Mouse (Mus musculus) CD4-positive, CD25-positive, alpha-beta regulatory T cell, adult 4 months (primary cell): ENCODE data around the gene Gm17949. TPM values are rescaled to one million over a fixed set of nuclear protein-coding genes. Genes with fewer than 3 reads are reported as not detected.

Experiments
- ATAC-seq: one replicate; pipeline ENCODE4 v1.8.0; 2017
- polyA plus RNA-seq, 2 experiments: library from polyadenylated mRNA; unstranded; fragments of 100-300 nt; shearing (Covaris generic); gene quantifications; one replicate each; pipeline ENCODE4 v1.2.1; 2017

The Gm17949 gene
- polyA plus RNA-seq, 2 experiments from 2014 or later = 1.5 TPM; not detected in 1

DNA sequence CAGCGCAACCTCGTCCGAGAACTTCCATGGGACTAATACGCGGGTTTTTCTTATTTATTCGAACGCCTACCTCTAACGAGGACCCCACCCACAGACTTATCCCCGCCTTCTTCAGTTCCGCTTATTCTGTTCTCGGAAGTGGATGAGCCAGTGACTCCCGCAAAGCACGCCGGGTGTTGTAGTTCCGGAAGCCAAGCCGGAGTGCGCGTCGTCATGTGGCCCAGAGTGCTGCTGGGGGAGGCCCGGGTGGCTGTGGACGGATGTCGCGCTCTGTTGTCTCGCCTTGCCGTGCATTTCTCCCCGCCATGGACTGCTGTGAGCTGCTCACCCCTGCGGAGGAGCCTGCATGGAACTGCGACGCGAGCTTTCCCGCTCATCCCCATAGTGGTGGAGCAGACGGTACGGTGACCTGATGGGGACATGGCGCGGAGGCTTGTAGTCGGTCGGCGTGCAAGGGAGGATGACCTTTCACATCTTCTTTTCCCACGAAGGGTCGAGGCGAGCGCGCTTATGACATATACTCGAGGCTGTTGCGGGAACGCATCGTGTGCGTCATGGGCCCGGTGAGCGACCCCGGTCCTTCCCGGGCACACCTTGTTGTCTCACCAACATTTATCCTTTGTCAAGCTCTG is 21.0 kb upstream of the Gm17949 start, which contains the start of gene Clpp:
Gene Clpp, plus strand, starts transcription at position 191 of the 632 bp plus-strand sequence.
- ATAC-seq = peak; percentile 99

DNA sequence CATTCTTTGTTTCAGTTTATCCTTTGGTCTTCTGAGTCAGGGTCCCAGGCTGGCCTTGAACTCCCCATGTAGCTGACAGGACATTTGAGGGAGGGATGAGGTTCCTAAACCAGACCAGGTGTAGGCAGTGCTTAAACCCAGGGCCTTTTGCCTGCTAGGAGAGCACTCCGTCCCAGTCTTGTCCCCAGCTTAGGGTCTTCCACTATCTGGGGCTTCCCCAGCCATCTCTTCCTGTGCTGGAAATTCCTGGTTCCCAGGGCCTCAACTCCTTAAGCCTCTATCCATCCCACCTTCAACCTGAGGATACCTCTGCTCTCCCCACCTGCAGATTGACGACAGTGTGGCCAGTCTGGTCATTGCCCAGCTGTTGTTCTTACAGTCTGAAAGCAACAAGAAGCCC is 20.3 kb upstream of the Gm17949 start:
- ATAC-seq = no peak

DNA sequence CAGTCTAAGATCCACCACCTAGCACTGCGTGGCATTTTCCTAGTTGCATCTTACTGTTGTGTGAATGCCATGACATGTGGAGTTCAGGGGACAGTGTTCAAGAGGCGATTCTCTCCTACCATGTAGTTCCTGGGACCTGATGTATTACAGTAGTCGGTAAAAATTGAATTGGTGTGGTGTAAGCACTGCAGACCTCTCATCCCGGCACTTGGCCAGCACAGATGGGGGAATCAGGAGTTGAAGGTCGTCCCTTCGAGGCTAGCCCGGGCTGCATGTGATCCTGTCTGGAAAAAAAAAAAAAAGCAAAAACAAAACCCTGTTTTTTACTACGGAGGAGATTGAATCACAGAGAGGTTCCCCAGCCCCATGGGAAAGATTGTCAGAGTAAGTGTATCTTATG is 16.2 kb upstream of the Gm17949 start:
- no peak for ATAC-seq

DNA sequence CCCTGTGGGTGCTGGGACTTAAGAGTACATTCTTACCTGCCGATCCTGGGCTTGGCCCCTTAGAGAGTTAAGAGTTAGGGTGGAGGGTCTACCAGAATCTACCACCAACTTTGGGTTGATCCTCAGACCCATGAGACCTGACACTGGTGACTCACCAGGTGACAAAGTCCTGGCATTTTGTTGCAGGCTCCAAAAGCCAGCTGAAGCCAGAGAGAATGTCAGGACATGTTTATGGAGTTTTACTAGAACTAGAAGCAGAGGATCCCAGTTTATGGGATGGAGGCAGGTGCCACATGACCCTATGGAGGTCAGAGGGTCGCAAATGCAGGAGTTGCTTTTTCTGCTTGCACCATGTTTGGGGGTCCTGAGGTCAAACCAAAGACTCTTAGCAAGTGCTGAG is 14.8 kb upstream of the Gm17949 start:
- ATAC-seq = no peak

DNA sequence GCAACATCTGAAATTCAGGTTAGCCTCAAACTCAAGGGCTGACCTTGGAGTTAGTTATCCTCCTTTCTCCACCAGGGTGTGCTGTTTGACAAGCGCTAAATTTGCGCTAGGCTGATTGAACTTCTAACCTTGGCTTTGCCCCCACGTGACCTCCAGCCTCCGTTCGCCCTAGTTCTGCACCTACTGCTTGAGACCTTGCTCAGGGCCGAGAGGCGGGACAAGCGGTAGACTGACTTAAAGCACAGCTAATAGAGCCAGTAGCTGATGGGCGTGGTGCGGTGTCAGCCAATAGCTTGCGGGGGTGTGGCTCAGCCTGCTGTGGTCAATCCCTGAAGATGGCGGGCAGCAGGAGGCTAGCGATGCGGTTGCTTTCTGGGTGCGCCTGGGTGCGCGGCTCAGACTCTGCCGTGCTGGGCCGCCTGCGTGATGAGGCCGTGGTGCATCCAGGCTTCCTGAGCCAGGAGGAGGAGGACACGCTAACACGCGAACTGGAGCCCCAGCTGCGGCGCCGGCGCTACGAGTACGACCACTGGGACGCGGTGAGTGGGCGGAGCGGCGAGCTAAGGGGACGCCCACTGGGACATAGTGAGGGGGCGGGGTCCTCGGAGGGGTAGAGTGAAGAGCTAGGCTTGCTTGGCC is 14.1 kb upstream of the Gm17949 start, which contains the start of gene Alkbh7:
Gene Alkbh7, plus strand, starts transcription at position 311 of the 639 bp plus-strand sequence.
- peak; percentile 100 for ATAC-seq

DNA sequence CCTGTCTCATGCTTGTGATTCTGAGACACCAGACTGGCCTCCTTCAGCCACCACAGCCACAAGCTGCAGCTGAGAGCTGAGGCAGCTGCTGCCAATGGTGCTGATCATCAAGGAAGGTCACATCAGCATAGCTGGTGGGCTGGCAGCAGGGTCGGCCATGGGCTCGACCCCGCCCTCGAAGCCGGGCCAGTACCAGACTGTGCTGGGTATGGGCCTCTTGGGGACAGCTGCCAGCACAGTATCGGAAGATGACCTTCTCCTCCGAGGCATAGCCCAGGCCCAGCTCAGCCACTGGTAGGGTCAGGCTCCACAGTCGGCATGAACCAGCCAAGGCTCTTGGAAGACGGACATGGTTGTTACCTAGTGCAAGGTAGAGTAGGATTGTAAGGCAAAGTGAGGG is 11.9 kb upstream of the Gm17949 start:
- no peak for ATAC-seq

DNA sequence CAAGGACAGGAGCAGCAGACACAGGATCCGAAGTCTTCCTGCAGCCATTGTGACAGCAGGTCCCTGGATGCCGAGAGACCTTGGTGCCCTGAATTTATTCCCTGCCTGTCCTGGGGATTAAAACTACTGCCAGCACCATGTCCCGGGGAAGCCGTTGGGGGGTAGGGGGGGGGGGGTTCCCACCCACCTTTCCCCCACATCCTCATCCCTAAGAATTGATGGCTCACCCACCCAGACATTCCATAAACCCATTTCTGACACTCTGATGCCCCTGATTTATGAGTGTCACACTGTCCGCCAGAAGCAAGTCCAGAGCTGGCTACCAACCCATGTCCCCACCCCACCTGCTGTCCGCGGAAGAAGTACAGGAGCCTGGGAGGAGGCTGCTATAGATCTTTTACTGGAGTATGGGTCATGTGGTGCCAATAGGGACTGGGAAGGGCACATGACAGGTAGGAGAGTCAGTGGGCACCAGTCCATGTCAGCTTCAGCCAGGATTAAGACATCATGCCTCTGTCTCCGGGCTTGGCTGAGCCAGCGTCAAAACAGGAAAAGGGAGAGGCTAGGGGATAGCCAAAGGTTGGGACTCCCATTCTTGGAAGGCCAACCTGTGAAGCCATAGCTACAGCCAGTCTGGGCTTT is 11.2 kb upstream of the Gm17949 start, which contains the start of gene Pspn:
Gene Pspn, minus strand, starts transcription at position 51 of the 642 bp plus-strand sequence.
- ATAC-seq = no peak

DNA sequence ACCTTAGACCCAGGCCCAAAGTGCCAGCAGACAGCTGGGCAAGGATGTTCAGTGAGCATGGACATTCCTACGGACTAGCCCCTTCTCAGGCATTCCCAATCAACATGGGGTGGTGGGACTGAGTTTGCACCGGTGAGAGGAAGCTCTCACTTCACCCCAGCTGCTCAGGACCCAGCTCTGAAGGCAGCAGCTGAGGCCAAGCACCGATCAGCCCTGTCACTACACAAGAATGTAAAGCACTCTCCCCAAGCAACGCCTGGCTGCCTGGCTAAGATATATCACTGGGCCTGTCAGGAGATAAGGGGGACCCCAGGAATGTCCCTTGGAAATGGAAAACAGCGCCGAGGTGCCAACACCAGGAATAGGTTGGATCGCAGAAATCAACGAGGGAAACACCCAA is 10.0 kb upstream of the Gm17949 start:
- no peak for ATAC-seq

DNA sequence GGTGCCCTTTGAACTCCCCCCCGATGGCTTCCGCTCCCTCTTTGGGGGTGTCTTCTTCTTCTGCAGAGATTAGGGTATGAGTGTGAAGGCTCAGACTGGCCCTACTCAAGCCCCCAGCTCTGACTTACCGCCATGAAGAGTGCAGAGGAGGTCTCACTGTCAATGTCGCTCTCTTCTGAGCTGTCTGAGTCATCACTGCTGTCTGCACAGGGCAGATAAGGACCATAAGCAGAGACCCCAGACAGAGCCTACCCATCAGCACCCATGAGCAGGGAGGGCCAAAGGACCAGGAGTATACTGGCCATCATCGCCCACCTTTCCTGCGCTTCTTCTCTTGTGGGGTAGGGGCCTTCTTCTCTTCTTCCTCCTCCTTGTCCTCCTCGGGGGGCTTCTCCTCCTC is 7.3 kb upstream of the Gm17949 start:
- no peak for ATAC-seq

DNA sequence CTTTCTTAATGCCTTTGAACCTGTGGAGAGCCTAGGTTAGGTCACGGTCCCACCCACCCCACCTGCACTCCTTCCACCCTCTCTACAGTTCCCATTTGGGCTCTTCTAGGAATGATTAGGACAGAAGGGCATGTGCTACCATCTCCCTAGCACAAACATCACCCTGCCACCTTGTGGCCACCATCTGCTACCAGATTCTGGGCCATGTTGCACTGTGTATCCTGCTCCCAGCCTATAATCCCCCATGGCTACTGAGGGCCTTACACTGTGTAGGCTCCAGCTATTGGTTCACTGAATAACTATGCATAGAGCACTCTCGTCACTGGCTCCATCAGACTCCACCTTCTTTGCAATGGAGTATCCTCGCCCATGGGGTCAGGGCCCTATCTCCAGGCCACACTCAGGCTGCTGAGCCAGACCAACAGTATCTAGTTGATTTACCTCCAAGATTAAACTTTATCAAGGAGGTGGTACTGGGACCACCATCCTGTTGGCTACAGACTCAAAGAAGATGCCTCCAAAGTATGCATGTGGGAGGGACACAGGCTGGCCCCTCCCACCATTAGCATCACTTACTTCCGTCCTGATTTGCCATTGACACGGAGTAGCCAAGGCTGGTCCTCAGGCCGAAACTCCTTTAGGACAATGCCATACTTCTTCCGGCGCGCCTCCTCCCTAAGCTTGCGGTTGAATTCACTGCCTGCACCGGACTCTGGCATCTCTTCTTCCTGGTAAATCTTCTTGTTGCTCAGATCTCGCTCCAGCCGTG is 3.9 kb upstream of the Gm17949 start:
- no peak for ATAC-seq

DNA sequence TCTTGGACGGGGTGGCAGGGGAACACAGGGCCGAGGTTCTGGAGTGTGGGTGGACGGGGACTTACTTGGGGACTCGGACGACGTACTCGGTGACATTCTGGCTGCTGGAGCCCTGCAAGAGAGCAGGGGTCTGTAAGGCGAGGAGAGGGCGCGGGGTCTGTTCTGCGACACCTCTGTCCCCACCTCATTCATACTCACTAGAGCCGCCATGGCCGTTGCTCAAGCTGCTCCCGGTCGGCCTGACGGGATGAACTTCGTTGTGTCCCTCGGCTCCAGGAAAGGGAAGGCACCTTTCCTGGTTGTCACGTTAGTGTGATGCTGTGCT is 396 bp upstream of the Gm17949 start:
- peak; percentile 45 for ATAC-seq

DNA sequence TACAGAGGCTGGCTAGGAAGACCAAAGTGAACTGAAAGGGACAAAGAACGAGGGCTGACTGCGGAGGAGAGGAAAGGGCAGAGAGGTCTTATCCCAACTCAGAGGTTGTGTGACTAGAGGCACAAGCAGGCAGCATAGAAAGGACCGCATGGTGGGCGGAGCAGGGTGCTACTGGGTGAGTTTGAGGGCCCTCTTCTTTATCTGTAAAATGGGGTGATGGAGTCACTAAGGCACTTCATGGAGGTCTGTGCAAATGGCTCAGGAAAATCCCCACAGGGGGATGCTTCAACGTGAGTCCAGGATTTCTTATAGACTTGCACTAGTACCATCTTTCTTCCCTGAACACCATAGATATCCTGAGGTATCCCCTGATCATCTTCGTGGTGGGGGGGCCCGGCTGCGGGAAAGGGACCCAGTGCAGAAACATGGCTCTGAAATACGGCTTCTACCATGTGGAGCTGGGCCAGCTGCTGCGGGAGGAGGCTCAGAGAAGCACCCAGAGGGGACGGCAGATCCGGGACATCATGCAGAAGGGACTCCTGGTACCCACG is 1.1 kb downstream of the Gm17949 start:
- no peak for ATAC-seq

DNA sequence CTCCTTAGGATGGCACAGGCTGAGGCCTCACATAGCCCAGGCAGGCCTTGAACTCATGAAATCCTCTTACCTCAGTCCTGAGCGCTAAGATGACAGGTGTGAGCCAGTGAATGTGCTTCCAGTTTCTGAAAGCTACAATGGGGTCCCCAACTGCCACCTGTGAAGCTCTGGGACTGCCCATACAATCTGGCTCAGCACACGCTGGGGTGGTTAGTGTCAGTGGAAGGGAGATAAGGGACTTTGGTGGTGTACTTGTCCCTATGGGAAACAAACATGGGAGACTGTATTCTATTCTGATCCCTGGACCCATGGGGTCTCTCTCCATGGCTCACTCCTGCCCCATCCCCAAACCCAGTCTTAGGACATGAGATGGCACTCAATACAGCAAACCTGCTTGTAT is 8.4 kb downstream of the Gm17949 start:
- ATAC-seq = no peak

DNA sequence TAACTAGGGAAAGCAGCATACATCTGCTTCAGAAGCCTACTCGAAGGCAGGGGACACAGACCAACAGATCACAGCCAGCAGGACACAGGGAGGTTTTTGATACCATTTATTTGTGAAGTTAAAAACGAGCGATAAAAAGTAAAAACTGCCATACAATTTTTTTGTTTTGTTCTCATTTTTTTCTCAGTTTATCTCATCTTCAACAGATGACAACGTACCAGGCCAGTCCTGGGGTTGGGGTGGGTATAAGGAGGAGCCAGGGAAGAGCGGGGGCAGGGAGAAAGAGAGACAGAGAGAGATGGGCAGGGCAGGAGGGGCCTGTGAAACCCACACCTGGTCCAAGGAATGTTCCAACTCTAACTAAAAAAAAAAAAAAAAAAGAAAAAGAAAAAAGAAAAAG is 9.7 kb downstream of the Gm17949 start:
- ATAC-seq = no peak

DNA sequence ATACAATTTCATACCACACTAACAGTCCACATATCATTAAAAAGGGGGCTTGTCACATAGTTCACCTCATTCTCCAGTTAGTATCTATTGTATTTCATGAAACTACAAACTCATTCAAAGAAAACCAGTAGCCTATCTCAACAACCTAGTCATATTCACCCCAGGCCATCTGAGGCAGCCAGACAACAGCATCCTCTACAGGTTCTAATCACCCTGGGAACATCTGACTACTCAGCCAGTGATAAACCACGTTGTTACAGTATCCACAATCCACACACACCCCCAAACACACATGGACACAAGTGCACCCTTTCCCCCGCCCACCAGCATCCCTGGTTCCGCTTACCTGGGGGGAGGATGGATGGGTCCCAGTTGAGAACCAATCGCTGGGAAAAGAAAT is 16.2 kb downstream of the Gm17949 start:
- ATAC-seq = no peak

DNA sequence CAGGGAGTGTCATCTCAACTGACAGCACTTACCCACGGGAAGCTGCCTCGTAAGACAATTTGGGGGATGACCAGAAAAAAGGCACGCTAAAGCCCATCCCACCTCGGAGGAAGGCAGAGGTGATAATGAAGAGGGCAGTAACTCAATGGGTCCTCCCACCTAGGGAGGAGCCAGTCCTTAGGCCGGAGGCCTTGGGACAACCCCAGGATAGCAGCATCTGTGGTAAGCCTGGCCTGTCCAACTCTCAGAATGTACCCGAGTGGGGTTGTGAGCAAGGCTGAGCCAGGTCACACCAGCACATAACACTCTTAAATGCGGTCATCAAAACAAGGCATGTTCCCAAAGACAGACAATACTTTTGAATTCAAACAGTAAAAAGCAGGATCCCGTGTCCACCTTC is 18.4 kb downstream of the Gm17949 start:
- ATAC-seq = no peak

DNA sequence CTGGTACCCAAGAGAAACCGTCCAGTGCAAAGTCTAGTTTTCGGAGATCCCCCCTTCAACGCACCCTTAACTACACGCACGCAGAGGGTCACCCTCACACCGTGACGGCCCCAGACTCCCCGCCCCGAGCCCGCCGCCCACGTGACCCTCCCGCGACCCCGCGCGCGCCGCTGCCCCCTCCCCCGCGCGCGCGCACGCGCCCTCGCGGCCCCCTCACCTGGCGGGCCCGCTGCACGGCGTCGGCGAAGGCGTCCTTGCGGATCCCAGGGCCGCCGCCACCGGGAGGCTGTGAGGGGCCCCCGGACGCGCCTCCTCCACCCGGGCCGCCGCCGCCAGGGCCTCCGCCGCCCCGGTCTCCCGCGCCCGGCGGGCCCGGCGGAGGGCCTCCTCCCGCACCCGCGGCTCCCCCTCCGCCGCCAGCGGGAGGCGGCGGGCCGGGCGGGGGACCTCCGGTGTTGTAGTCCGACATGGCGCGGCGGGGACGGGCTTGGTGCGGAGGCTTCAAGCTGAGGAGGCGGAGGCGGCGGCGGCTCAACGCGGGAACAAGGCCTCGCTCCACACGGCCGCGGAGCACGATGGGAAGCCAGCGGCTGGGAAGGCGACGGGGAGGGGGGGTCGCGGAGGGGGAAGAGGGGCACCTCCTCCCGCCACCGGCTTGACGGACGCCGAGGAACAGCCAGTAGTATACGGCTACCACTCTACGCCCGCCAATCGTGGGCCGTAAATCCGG is 19.8 kb downstream of the Gm17949 start, which contains the start of gene Khsrp:
Gene Khsrp, minus strand, starts transcription at position 592 of the 730 bp plus-strand sequence.
- ATAC-seq = no peak

DNA sequence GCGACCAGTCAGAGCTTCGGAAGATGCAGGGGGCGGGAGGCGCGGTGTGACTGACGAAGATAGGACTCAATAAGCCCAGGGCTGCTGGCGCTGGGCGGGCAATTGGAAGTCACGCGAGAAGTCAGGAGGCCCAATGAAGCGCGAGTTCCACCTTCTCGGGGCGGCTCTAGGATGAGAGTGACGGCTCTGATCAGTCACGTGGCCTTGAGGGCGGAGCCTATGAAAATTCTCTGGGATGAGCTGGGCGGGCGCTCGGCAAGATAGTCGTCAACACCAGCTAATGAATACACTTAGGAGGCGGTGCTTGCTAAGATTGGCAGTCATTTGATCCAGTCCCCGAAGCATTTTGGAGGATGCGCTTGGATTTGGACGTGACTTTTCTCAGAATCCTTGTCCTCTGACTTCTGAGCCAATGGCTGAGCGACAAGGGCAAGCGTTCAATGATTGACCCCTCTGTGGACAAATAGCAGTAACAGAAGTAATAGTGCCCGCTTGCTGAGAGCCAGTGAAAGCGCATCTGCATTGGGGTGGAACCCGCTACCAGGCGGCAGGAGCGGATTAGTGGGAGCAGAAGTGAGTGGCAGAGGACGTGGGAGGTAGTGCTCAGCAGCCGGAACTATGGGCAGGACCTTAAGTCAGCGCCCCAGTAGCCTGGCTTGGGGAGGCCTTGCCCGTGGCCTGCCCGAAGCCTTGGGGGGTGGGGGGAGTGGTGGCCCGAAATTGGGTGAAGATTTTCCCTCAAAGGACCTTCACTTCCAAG is 20.6 kb downstream of the Gm17949 start:
- peak; percentile 85 for ATAC-seq

DNA sequence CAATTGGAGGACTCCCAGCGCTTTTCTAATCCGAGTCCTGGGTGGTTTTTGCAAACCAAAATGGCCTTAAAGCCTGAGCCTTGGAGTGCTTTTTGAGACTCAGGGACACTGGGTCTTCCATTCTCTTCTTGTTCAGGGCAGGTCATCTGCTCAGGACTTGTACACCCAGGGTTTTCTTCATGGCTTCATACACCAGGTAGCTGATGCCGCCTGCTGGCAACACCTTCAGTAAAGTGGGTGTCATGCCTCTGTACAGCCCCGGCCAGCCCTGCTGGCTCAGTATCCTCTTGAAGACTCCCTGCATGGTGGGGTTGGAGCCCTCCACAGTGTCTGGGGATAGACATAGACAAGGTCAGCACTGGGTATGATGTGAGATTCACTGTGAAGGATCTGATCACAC is 21.6 kb downstream of the Gm17949 start:
- no peak for ATAC-seq

DNA sequence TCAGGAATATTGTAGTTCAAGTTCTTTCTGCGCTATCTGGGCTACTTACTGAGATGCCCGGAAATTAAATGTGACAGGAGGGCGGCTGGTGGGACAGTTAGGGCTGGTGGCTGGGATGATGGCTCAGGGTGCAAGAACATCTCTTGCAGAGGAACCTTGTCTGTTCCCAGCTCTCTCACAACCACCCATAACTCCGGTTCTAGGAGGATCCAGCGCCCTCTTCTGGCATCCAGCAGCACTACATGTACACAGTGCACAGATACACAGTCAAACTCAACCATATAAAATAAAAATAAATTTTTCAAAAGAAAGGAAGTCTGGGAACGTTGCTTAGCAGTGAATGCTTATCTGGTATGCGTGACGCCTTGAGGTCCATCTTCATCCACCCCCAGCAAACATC is 27.7 kb downstream of the Gm17949 start:
- no peak for ATAC-seq

DNA sequence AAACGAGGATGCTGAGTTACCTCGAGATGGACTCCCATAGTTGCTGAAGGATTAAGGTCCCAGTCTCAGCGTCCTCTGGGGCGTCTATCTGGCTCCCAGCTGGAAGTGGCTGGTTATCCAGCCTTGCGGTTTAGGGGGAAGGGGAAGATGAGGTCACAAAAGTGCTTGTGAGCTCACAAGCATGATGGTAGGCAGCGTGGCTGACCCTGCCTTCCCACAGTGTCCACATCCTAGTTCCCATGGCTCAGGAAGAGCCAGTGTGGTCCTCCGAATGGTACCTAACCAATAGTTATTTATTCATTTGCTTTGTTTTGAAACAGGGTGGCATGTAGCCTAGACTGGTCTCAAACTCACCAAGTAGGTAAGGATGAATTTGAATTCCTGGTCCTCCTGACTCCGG is 30.3 kb downstream of the Gm17949 start, which contains the start of gene Slc25a41:
Gene Slc25a41, minus strand, starts transcription at position 101 of the 400 bp plus-strand sequence.
- no peak for ATAC-seq
